Mouse (Mus musculus) G1E-ER4 (cell line): ENCODE measurements around the gene Batf. TPM values are rescaled to one million over a fixed set of nuclear protein-coding genes. Genes with fewer than 3 reads are reported as not detected.

ENCODE experiments used
- GATA1 ChIP-seq: IDR thresholded peaks from one replicate; pipeline ENCODE4 v1.8.0; 2012; ENCODE audit warnings: low read length, inconsistent platforms
- polyA plus RNA-seq: library from polyadenylated mRNA; stranded (reverse); fragments of >175 nt; gene quantifications from 2 replicates; pipeline ENCODE4 v1.2.3, GENCODE M21; 2012

Batf gene
- polyA plus RNA-seq, 1 experiment, result not detected

- TF ChIP-seq GATA1, result no peak
Observed at GRCm38 (mm10) chr12:85745827-85746695, 59.6 kb downstream of the Batf start, which contains the start of gene Flvcr2. TSS of gene Flvcr2 (plus strand) at chr12:85746539.

GRCm38 (mm10) chr12:85746696-85747219 lies 60.3 kb downstream of the Batf start:
- no peak for TF ChIP-seq GATA1

GRCm38 (mm10) chr12:85747343-85747742 lies 60.9 kb downstream of the Batf start:
- no peak for TF ChIP-seq GATA1

- no peak for TF ChIP-seq GATA1
Observed at GRCm38 (mm10) chr12:85749861-85750260, 63.4 kb downstream of the Batf start.

- TF ChIP-seq GATA1, result no peak
Observed at GRCm38 (mm10) chr12:85752116-85752515, 65.6 kb downstream of the Batf start.

- TF ChIP-seq GATA1, result no peak
Observed at GRCm38 (mm10) chr12:85753223-85753622, 66.8 kb downstream of the Batf start.

GRCm38 (mm10) chr12:85754611-85755265 lies 68.3 kb downstream of the Batf start:
- no peak for TF ChIP-seq GATA1

- TF ChIP-seq GATA1, result no peak
Observed at GRCm38 (mm10) chr12:85756455-85756854, 70.0 kb downstream of the Batf start.

- no peak for TF ChIP-seq GATA1
Observed at GRCm38 (mm10) chr12:85757074-85757473, 70.6 kb downstream of the Batf start.

Other genes starting within 250 kb of the Batf start
- gene Fos, start 212.8 kb upstream of the Batf start, polyA plus RNA-seq, result 2.8 and 3.7 TPM in 2 replicates
- not detected in 2 replicates for gene Jdp2, start 87.6 kb upstream of the Batf start, polyA plus RNA-seq
- 0.02 TPM in 1 of 2 replicates, not detected in the other for gene Flvcr2, start 59.9 kb downstream of the Batf start, polyA plus RNA-seq
- 5.0 and 5.1 TPM in 2 replicates for gene Erg28, start 137.9 kb downstream of the Batf start, polyA plus RNA-seq
- gene Ttll5, start 138.0 kb downstream of the Batf start, polyA plus RNA-seq, result 11.0 and 12.5 TPM in 2 replicates